Mouse (Mus musculus) inflammation-experienced regulatory T-cells, adult 6 months (primary cell): Measurements from ENCODE around the gene Zbtb12. TPM values are rescaled to one million over a fixed set of nuclear protein-coding genes. Genes with fewer than 3 reads are reported as not detected.
"Not testable (repeated sequence)": the region's sequence is repeated elsewhere in the genome, so short reads cannot be mapped to it uniquely, and the experiment has no call there.

Source experiments
- ATAC-seq: one replicate; pipeline ENCODE4 v1.8.0; 2017
- polyA plus RNA-seq, 3 experiments: library from polyadenylated mRNA; unstranded; fragments of 100-300 nt; shearing (Covaris generic); gene quantifications; one replicate each; pipeline ENCODE4 v1.2.1; 2017

The Zbtb12 gene
- polyA plus RNA-seq, result not detected

GRCm38 (mm10) chr17:34879336-34879879 is at the start of gene Zbtb12:
Gene Zbtb12, plus strand, starts transcription at chr17:34879483.
- peak; percentile 86 for ATAC-seq

- ATAC-seq, result not testable (repeated sequence)
Observed at GRCm38 (mm10) chr17:34830776-34831175, 48.5 kb upstream of the Zbtb12 start.

- peak; percentile 34 for ATAC-seq
Observed at GRCm38 (mm10) chr17:34836155-34836855, 43.0 kb upstream of the Zbtb12 start.

- peak; percentile 92 for ATAC-seq
Observed at GRCm38 (mm10) chr17:34836856-34837221, 42.4 kb upstream of the Zbtb12 start, which contains the start of the genes Stk19 and Dxo. Gene Stk19, minus strand, starts transcription at chr17:34836945. Gene Dxo, plus strand, starts transcription at chr17:34837019.

GRCm38 (mm10) chr17:34837464-34838324 is 41.6 kb upstream of the Zbtb12 start:
- peak; percentile 4 for ATAC-seq

GRCm38 (mm10) chr17:34838785-34839184 is 40.5 kb upstream of the Zbtb12 start:
- ATAC-seq, result no peak

GRCm38 (mm10) chr17:34840736-34841307 is 38.5 kb upstream of the Zbtb12 start:
- no peak for ATAC-seq

- no peak for ATAC-seq
Observed at GRCm38 (mm10) chr17:34844884-34845283, 34.4 kb upstream of the Zbtb12 start.

- no peak for ATAC-seq
Observed at GRCm38 (mm10) chr17:34847192-34847591, 32.1 kb upstream of the Zbtb12 start.

GRCm38 (mm10) chr17:34847615-34848014 is 31.7 kb upstream of the Zbtb12 start:
- no peak for ATAC-seq

GRCm38 (mm10) chr17:34849722-34850516 is 29.4 kb upstream of the Zbtb12 start, which contains the start of the genes Skiv2l and Nelfe:
Gene Skiv2l, minus strand, starts transcription at chr17:34850210.
Gene Nelfe, plus strand, starts transcription at chr17:34850391.
- ATAC-seq, result peak; percentile 98

GRCm38 (mm10) chr17:34850517-34851125 is 28.7 kb upstream of the Zbtb12 start:
- ATAC-seq, result no peak

GRCm38 (mm10) chr17:34853511-34853910 is 25.8 kb upstream of the Zbtb12 start:
- no peak for ATAC-seq

- no peak for ATAC-seq
Observed at GRCm38 (mm10) chr17:34854761-34855160, 24.5 kb upstream of the Zbtb12 start.

- peak; percentile 46 for ATAC-seq
Observed at GRCm38 (mm10) chr17:34855825-34856224, 23.5 kb upstream of the Zbtb12 start.

GRCm38 (mm10) chr17:34858670-34859069 is 20.6 kb upstream of the Zbtb12 start:
- no peak for ATAC-seq

GRCm38 (mm10) chr17:34860514-34860913 is 18.8 kb upstream of the Zbtb12 start:
- no peak for ATAC-seq

- no peak for ATAC-seq
Observed at GRCm38 (mm10) chr17:34861704-34862415, 17.4 kb upstream of the Zbtb12 start.

- no peak for ATAC-seq
Observed at GRCm38 (mm10) chr17:34862416-34863081, 16.7 kb upstream of the Zbtb12 start, which contains the start of gene Cfb. Gene Cfb, minus strand, starts transcription at chr17:34862518.

GRCm38 (mm10) chr17:34865981-34866380 is 13.3 kb upstream of the Zbtb12 start:
- ATAC-seq, result no peak
